Mouse (Mus musculus) neutrophil, adult 5-6 weeks (primary cell): ENCODE measurements around the gene A730009L09Rik. TPM values are rescaled to one million over a fixed set of nuclear protein-coding genes. Genes with fewer than 3 reads are reported as not detected.

Experiments
- ATAC-seq: fragments of 151-379, 151-347 bp; 2 replicates; pipeline ENCODE4 v1.8.0; 2017; ENCODE audit warnings: mild to moderate bottlenecking, moderate TSS enrichment; ENCODE audit not compliant: insufficient number of reproducible peaks, poor library complexity, low FRiP score, severe bottlenecking; ENCODE audit errors: extremely low read depth
- total RNA-seq: library from RNA; stranded (forward); fragments of 200-1000 nt; gene quantifications from 2 replicates; pipeline ENCODE4 v1.2.3, GENCODE M21; 2017

A730009L09Rik gene
- not detected in 2 replicates for total RNA-seq

- no peak for ATAC-seq
Observed at GRCm38 (mm10) chr16:84514821-84515220, at the start of gene A730009L09Rik. Gene A730009L09Rik (plus strand): TSS chr16:84515121.

- ATAC-seq = no peak
Observed at GRCm38 (mm10) chr16:84465581-84466165, 49.2 kb upstream of the A730009L09Rik start.

GRCm38 (mm10) chr16:84468898-84469297 is 46.0 kb upstream of the A730009L09Rik start:
- no peak for ATAC-seq

- no peak for ATAC-seq
Observed at GRCm38 (mm10) chr16:84469994-84470393, 44.9 kb upstream of the A730009L09Rik start.

GRCm38 (mm10) chr16:84473406-84473805 is 41.5 kb upstream of the A730009L09Rik start:
- ATAC-seq = no peak

- ATAC-seq = no peak
Observed at GRCm38 (mm10) chr16:84474712-84475111, 40.2 kb upstream of the A730009L09Rik start.

GRCm38 (mm10) chr16:84476948-84477347 is 38.0 kb upstream of the A730009L09Rik start:
- no peak for ATAC-seq

GRCm38 (mm10) chr16:84477528-84477927 is 37.4 kb upstream of the A730009L09Rik start:
- no peak for ATAC-seq

- ATAC-seq = no peak
Observed at GRCm38 (mm10) chr16:84477952-84478351, 37.0 kb upstream of the A730009L09Rik start.

- no peak for ATAC-seq
Observed at GRCm38 (mm10) chr16:84485931-84486330, 29.0 kb upstream of the A730009L09Rik start.

GRCm38 (mm10) chr16:84494818-84495217 is 20.1 kb upstream of the A730009L09Rik start:
- no peak for ATAC-seq

GRCm38 (mm10) chr16:84495438-84495837 is 19.5 kb upstream of the A730009L09Rik start:
- no peak for ATAC-seq

GRCm38 (mm10) chr16:84507681-84508080 is 7.2 kb upstream of the A730009L09Rik start:
- no peak for ATAC-seq

- ATAC-seq = no peak
Observed at GRCm38 (mm10) chr16:84521975-84522635, 7.2 kb downstream of the A730009L09Rik start.

GRCm38 (mm10) chr16:84523061-84523460 is 8.1 kb downstream of the A730009L09Rik start:
- ATAC-seq = no peak

- ATAC-seq = no peak
Observed at GRCm38 (mm10) chr16:84527375-84527774, 12.5 kb downstream of the A730009L09Rik start.

- no peak for ATAC-seq
Observed at GRCm38 (mm10) chr16:84532803-84533202, 17.9 kb downstream of the A730009L09Rik start.

GRCm38 (mm10) chr16:84546059-84546458 is 31.1 kb downstream of the A730009L09Rik start:
- ATAC-seq = no peak

GRCm38 (mm10) chr16:84549122-84549521 is 34.2 kb downstream of the A730009L09Rik start:
- ATAC-seq = no peak

- no peak for ATAC-seq
Observed at GRCm38 (mm10) chr16:84550445-84550844, 35.5 kb downstream of the A730009L09Rik start.

GRCm38 (mm10) chr16:84553981-84554380 is 39.1 kb downstream of the A730009L09Rik start:
- ATAC-seq = no peak
